Mouse (Mus musculus): ENCODE data around the gene Upk3bl.

DNA sequence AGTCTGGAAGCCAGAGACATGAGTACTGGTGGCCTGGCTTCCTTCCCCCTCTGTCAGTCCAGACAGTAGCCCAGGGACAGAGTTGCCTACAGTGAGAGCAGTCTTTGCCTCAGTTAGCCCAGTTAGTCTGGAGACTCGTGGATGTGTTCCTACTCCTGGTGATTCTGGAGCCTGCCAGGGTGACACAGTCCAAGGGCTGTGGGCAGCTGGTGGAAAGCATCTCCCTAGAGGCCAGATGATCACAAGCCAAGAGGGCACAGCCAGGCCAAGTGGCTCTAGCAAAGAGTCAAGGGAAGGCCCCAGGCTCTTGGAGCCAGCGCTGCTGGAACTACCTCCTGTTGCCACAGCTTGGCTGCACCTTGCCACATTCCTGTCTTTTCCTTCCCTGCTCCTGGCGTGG lies 28.6 kb upstream of the Upk3bl start:
- no peak for TF ChIP-seq HCFC1 (IDR thresholded peaks at IDR 0.05; ENCODE audit: borderline replicate concordance, insufficient read depth, low read length)
- no peak for TF ChIP-seq MAFK (IDR thresholded peaks at IDR 0.05; ENCODE audit: insufficient read depth, low read depth, low read length)
- no peak for TF ChIP-seq ZNF384 (IDR thresholded peaks at IDR 0.05; ENCODE audit: low read depth, low read length)
